In genomic region chr9:102423919-102424671, GRCm38 (mm10) we compare ENCODE assay signal across 8 mouse cellular contexts.
DNase-seq lines count a peak whose midpoint lies in the region; ATAC-seq and TF ChIP-seq lines count a peak whose summit lies in the region.

No protein-coding gene starts in this region.

- peak; percentile 64 for ATAC-seq in embryonic facial prominence, embryonic 11.5 days (replicated peaks; ENCODE audit: insufficient number of reproducible peaks, low FRiP score, low TSS enrichment, low read depth)

- no peaks in the 10 kb centered on the region for H3K27me3 ChIP-seq in embryonic facial prominence, embryonic 11.5 days (ENCODE audit: control insufficient read depth, insufficient read depth, low read length)
- no peaks in the 10 kb centered on the region for H3K27me3 ChIP-seq in liver, adult 2 months (ENCODE audit: control insufficient read depth, insufficient read depth, low read length)
- H3K27me3 ChIP-seq in thymus, adult 2 months (ENCODE audit: control insufficient read depth, insufficient read depth, low read length), result no peaks in the 10 kb centered on the region
- no peaks in the 10 kb centered on the region for H3K27me3 ChIP-seq in cerebellum, adult 2 months (ENCODE audit: control insufficient read depth, insufficient read depth, low read length)

- H3K4me3 ChIP-seq in left cerebral cortex, adult 2 months, result no peak overlapping the region
- no peak overlapping the region for H3K4me3 ChIP-seq in embryonic facial prominence, embryonic 11.5 days (ENCODE audit: low read depth, low read length)
- H3K4me3 ChIP-seq in liver, adult 2 months (ENCODE audit: insufficient read depth, low read depth, low read length), result no peak overlapping the region
- no peak overlapping the region for H3K4me3 ChIP-seq in thymus, adult 2 months (ENCODE audit: control insufficient read depth, insufficient read depth, low read length)
- H3K4me3 ChIP-seq in cerebellum, adult 2 months (replicated peaks; ENCODE audit: insufficient read depth, low read depth, low read length), result no peak overlapping the region

- peak overlapping the region; percentile 19; the same call in 1 of the 2 replicates for H3K27ac ChIP-seq in left cerebral cortex, adult 2 months
- 0 out of 2 replicates have a peak overlapping the region, but pooled peaks have one; percentile 4 for H3K27ac ChIP-seq in embryonic facial prominence, embryonic 11.5 days (replicated peaks; ENCODE audit: low read depth, low read length)
- no peak overlapping the region for H3K27ac ChIP-seq in liver, adult 2 months (replicated peaks; ENCODE audit: insufficient read depth, low read depth, low read length)
- no peak overlapping the region for H3K27ac ChIP-seq in thymus, adult 2 months (ENCODE audit: control insufficient read depth, insufficient read depth, low read length)
- no peak overlapping the region for H3K27ac ChIP-seq in cerebellum, adult 2 months (ENCODE audit: insufficient read depth, low read length)

- H3K4me1 ChIP-seq in embryonic facial prominence, embryonic 11.5 days (ENCODE audit: control insufficient read depth, insufficient read depth, low read length), result no peaks in the 10 kb centered on the region; the same call in 1 of the 2 replicates
- H3K4me1 ChIP-seq in liver, adult 2 months (ENCODE audit: control insufficient read depth, insufficient read depth, low read length), result 0 out of 2 replicates have a peak, but pooled peaks cover 3% of the 10 kb centered on the region
- H3K4me1 ChIP-seq in thymus, adult 2 months (replicated peaks; ENCODE audit: control insufficient read depth, insufficient read depth, low read length), result no peaks in the 10 kb centered on the region
- no peaks in the 10 kb centered on the region; the same call in 1 of the 2 replicates for H3K4me1 ChIP-seq in cerebellum, adult 2 months (ENCODE audit: control insufficient read depth, insufficient read depth, low read length)

- no peaks in the 10 kb centered on the region for H3K79me2 ChIP-seq in liver, adult 2 months (ENCODE audit: control insufficient read depth, insufficient read depth, low read length)

- peak overlapping the region; percentile 35 for H3K9ac ChIP-seq in embryonic facial prominence, embryonic 11.5 days (replicated peaks; ENCODE audit: low read length)
- H3K9ac ChIP-seq in liver, adult 2 months (ENCODE audit: low read depth, low read length), result no peak overlapping the region

- H3K36me3 ChIP-seq in embryonic facial prominence, embryonic 11.5 days (replicated peaks; ENCODE audit: control insufficient read depth, insufficient read depth, low read depth, low read length), result no peaks in the 10 kb centered on the region
- no peaks in the 10 kb centered on the region for H3K36me3 ChIP-seq in liver, adult 2 months (ENCODE audit: control insufficient read depth, insufficient read depth, low read length)
- H3K36me3 ChIP-seq in thymus, adult 2 months (ENCODE audit: control insufficient read depth, insufficient read depth, low read length), result no peaks in the 10 kb centered on the region

- TF ChIP-seq POLR2A in liver, adult 2 months (IDR thresholded peaks at IDR 0.05; ENCODE audit: extremely low read depth, insufficient read depth, low read length), result no peak
- no peak for TF ChIP-seq POLR2A in thymus, adult 2 months (IDR thresholded peaks at IDR 0.05; ENCODE audit: control insufficient read depth, extremely low read depth, insufficient read depth, low read length, poor library complexity)
- TF ChIP-seq POLR2A in cerebellum, adult 2 months (IDR thresholded peaks at IDR 0.05; ENCODE audit: borderline replicate concordance, insufficient read depth, low read length), result no peak

- TF ChIP-seq CTCF in left cerebral cortex, adult 2 months (IDR thresholded peaks at IDR 0.05), result no peak
- no peak for TF ChIP-seq CTCF in liver, adult 2 months (IDR thresholded peaks at IDR 0.05; ENCODE audit: low read depth, low read length)
- TF ChIP-seq CTCF in thymus, adult 2 months (IDR thresholded peaks at IDR 0.05; ENCODE audit: borderline replicate concordance, control insufficient read depth, extremely low read depth, insufficient read depth, low read length, poor library complexity), result no peak
- TF ChIP-seq CTCF in cerebellum, adult 2 months (IDR thresholded peaks at IDR 0.05; ENCODE audit: borderline replicate concordance, insufficient read depth, low read depth, low read length), result no peak

- H3K9me3 ChIP-seq in embryonic facial prominence, embryonic 11.5 days (replicated peaks; ENCODE audit: control insufficient read depth, low read length), result no peaks in the 10 kb centered on the region

- 0 out of 2 replicates have a peak overlapping the region, but pooled peaks have one; percentile 1 for H3K4me2 ChIP-seq in embryonic facial prominence, embryonic 11.5 days (ENCODE audit: low read depth, low read length)

- intact Hi-C loops in left cerebral cortex, adult 2 months (cut with DNase I), result no loop called here
- intact Hi-C loops in heart, postnatal 14 days (cut with DNase I), result no loop called here

- 6% methylated on average over 20 of the region's 20 CpGs for WGBS in embryonic facial prominence, embryonic 11.5 days
- 13% methylated on average over 20 of the region's 20 CpGs for WGBS in liver, adult 2 months
- WGBS in thymus, adult 2 months, result 38% methylated on average over 20 of the region's 20 CpGs
- 51% methylated on average over 20 of the region's 20 CpGs for WGBS in cerebellum, adult 2 months

- DNase-seq in left cerebral cortex, adult 2 months (ENCODE audit: extremely low spot score in 1 of 2, low spot score in 2 of 2), result no peak
- DNase-seq in left cerebral cortex, adult 11 months (ENCODE audit: low spot score), result no peak
- DNase-seq in embryonic facial prominence, embryonic 11.5 days (ENCODE audit: low spot score), result peak; percentile 76
- peak; percentile 9 to 38 for DNase-seq in heart, postnatal 14 days
- DNase-seq in liver, adult 2 months (ENCODE audit: extremely low read depth, low read depth, low spot score), result peak; percentile 68
- DNase-seq in retina, postnatal 1 day, result peak; percentile 68
- DNase-seq in thymus, adult 2 months, result no peak
- DNase-seq in cerebellum, adult 2 months, result no peak

Comparison
In these comparisons a context has a peak if more than half of its experiments do, and no peak if none do; other contexts are left out.
1. DNase-seq: peak in embryonic facial prominence, embryonic 11.5 days (single experiment), heart, postnatal 14 days (2 of 2), liver, adult 2 months (single experiment) and retina, postnatal 1 day (single experiment); none in left cerebral cortex, adult 2 months (0 of 2), left cerebral cortex, adult 11 months (single experiment), thymus, adult 2 months (single experiment) and cerebellum, adult 2 months (0 of 2).
2. H3K27ac ChIP-seq: peak in left cerebral cortex, adult 2 months (single experiment) and embryonic facial prominence, embryonic 11.5 days (single experiment); none in liver, adult 2 months (single experiment), thymus, adult 2 months (single experiment) and cerebellum, adult 2 months (single experiment).